Mouse (Mus musculus): ENCODE measurements around the gene Zfp36.
A peak's percentile ranks its signal among the peaks of the same experiment; 100 is the strongest.

Zfp36 gene

DNA sequence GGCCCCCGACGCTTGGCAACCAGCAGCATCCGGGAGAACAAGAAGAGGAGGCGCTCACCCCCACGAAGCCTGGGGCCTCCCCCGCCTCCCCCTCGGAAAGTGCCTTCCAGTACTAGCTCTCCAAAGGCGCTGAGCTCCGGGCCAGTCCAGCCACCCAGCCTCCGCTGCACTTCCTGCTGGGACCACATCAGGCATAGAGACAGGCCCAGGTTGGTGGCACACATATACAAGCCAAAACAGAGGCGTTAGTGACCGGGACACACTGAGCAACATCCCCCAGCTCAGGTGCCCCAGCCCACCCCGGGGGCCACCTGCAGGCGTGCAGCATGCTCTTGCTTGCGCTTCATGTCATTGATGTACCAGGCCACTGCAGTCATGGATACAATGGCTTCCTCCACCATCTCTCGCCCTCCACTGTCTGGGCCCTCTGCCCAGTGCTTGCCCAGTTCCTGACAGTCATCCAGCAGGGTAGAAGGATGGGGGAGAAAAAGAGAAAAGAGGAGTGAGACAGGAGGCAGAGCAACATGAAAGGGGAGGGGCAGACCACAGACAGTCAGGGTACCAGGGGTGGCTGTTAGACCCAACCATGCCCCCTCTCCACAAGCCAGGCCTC, 12.3 kb downstream of the Zfp36 start:
- no peak for DNase-seq

DNA sequence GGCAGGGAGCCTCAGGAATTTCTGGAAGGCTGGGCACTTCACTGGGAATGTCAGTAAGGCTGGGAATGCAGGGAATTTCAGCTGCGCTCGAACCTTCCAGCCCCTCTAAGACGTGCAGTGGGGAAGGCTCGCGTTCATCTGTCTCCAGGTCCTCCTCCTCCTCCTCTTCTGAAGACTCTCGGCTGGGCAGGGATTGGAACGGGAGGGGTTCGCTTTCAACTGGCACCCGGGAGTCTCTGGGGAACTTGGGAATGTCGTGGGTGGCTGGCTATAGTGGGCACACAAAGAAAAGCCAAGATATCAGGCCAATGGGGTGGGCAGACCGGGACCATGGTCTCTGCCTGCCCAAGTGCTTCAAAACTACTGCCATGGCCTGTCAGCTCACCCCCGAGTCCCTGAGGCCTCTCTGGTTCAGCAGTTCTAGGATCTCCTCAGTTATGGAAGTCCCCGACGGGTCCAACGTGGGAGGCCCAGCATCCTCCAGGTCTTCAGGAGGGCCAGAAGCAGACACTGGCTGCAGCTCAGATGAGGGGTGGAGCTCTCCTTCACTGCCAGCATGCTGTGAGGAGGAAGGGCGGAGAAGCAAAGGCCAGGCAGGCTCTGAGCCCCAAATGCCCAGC, 17.5 kb downstream of the Zfp36 start:
- no peak for DNase-seq

DNA sequence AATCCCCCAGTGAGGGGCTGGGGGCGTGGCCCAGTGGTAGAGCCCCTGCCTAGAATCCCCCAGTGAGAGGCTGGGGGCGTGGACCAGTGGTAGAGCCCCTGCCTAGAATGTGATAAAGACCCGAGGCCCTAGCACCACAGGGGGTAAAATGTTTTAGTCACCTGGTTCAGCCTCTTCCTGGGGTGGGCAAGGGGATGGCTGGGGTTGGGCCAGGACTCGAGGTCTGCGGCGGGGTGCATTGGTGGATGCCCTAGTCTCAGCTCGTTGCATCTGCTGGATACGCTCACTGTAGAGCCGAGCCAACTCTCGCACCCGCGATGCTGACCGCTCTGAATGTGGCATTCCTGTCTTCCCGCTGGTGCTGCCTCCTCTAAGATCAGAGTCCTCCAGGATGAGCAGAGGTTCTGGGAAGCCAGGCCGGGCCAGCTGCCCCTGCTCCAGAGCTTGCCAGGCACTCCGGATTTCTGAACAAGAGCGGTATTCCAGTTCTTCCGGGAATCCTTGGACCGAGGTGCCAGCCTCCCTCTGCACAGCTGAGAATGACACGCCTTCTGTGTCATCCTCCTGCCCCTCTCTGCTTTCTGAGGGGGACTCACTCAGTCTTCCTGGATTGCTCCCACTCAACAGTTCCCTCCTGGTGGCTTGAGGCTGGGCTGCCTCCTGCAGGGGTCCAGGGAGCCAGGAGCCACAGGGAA, 18.3 kb downstream of the Zfp36 start:
- no peak for DNase-seq

DNA sequence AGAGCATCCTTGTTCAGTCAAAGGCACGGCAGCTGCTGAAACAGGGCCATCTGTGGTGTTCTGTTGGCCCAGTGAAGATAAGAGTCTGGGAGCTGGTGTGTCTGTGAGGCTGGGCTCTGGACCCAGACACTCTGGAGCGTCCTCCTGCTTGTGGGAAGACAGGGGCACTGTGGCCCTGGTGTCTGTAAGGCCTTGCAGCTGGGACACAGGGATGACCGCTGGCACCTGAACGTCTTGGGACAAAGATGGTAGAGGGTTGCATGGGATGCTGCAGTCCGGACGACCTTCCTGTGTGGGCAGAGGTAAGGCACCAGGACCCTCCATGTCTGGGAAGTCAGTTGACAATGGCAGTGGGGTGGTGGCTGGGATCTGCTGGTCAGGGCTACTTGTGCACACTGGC, 19.8 kb downstream of the Zfp36 start:
- no peak for DNase-seq

GRCm38 (mm10) chr7:28359854-28360253, 20.2 kb downstream of the Zfp36 start:
- no peak for DNase-seq

- DNase-seq: no peak
Observed at GRCm38 (mm10) chr7:28358431-28358830, 21.6 kb downstream of the Zfp36 start.

- no peak for DNase-seq
Observed at GRCm38 (mm10) chr7:28357984-28358383, 22.1 kb downstream of the Zfp36 start.

- no peak for DNase-seq
Observed at GRCm38 (mm10) chr7:28356981-28357380, 23.1 kb downstream of the Zfp36 start.

- DNase-seq: peak in 1 of 2 experiments; percentile 21
Observed at GRCm38 (mm10) chr7:28355221-28355620, 24.8 kb downstream of the Zfp36 start.

DNA sequence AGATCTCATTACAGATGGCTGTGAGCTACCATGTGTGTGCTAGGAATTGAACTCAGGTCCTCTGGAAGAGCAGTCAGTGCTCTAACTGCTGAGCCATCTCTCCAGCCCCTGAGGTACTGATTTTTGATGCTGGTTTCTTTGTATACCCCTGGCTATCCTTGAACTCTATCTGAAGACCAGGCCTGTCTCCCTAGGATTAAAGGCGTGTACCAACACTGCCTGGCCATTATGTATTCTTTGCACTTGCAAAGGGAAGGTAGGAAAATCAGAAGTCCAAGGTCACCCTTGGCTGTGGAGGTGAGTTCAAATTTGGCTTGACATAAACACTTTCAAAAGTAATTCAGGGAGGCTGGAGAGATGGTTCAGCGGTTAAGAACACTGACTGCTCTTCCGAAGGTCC, 25.5 kb downstream of the Zfp36 start:
- DNase-seq: no peak

- DNase-seq: no peak
Observed at GRCm38 (mm10) chr7:28354113-28354581, 25.9 kb downstream of the Zfp36 start.

- peak in 1 of 2 experiments; percentile 26 for DNase-seq
Observed at GRCm38 (mm10) chr7:28353267-28353666, 26.8 kb downstream of the Zfp36 start.

- no peak for DNase-seq
Observed at GRCm38 (mm10) chr7:28351676-28352191, 28.3 kb downstream of the Zfp36 start.

DNA sequence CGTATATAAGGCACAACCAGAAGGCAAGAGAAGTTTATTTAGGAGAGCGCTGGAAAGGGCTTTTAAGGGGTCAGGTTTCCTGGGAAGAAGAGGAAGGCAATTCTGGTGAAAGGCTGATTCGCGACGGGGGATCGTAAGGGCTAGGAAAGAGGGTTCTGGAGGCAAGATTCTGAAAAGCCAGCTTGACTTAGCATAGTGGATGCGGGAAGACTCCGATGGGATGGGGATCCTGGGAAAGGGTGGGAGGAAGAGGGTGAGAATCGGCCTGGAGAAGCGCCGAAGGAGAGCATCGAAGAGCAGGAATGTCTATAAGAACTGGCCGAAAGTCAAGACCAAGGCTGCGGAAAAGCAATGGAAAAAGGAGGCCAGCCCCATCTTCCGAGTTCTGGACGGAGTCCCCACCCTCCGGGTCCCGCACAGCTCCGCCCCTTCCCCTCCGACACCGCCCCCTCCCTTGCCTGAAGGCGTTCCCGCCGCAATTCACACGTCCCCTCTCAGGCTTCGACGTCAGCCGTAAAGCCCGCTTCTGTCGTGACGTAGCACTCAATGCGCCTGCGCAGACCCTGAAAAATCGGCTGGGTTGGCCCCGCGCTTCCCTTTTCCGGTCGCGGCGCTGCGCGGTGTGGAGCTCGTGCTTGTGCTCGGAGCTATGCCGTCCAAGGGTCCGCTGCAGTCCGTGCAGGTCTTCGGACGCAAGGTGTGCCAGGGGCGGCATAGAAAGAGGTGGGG, 29.7 kb downstream of the Zfp36 start, which contains the start of gene Rps16:
Gene Rps16 (plus strand): TSS at position 498 of the 729 bp plus-strand sequence.
- DNase-seq: peak; percentile 96 to 97

- DNase-seq: no peak
Observed at GRCm38 (mm10) chr7:28348601-28349000, 31.5 kb downstream of the Zfp36 start.

- DNase-seq: no peak
Observed at GRCm38 (mm10) chr7:28347746-28348145, 32.3 kb downstream of the Zfp36 start.

- peak; percentile 85 to 86 for DNase-seq
Observed at GRCm38 (mm10) chr7:28344637-28345036, 35.4 kb downstream of the Zfp36 start.

GRCm38 (mm10) chr7:28341381-28341780, 38.7 kb downstream of the Zfp36 start:
- no peak for DNase-seq

DNA sequence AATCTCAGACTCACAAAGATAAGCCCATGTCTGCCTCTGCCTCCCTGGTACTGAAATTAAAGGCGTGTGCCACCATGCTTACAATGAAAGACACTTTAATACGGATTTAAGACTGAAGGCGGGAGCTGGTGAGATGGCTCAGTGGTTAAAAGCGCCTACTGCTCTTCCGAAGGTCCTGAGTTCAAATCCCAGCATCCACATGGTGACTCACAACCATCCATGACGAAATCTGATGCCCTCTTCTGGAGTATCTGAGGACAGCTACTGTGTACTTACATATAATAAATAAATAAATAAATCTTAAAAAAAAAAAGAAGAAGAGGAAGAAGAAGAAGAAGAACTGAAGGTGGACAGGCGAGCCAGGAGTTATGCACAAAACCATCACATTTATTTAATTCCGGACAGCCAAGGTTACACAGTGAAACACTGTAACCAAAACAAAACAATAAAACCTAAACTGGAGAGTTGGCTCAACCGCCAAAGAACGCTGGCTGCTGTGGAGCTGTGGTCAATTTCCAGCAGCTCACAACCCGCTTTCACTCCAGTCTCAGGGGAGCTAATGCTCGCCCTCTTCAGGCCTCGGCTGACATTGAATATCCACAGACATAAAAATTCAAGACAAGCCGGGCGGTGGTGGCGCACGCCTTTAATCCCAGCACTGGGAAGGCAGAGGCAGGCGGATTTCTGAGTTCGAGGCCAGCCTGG, 40.7 kb downstream of the Zfp36 start:
- peak; percentile 71 to 72 for DNase-seq

DNA sequence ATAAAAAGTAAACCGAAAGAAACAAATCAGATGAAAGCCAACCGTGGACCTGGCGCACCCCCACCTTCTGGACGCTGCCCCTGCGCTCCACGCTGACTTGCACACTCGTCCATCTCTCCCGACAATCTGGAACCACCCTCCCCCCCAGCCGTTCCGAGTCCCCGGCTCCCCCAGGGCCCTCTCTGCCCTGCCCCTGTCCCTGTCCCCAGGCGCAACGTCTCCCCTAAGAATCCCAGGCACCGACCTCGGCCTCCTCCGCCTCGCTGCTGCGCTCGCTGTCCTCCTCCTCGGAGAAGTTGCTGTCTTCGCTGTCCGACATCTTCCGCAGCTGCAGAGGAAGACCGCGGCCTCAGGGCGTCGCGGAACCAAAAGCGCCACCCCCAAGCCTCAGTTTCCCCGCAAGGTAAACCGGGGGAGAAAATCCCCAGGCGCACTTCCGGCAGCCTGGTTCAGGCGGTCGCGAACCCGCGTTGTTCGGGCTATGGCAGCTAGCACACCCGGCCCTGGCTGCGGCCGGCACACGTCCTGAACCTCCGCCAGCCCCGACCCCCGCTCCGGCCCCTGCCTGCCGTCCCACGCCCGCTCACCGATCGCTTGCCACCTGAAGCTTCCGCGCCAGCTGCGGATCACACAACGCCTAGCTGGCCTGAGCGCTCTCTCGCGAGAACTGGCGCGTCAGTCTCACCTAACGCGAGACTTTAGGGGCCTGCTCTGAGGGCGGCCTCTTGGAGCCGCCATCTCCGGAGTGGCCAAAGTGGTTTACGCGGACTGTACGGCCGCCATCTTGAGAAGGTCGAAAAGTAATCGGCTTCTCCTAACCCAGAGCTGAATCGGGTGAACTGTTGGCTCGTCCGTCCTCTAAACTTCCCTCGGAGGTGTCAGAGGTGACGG, 41.7 kb downstream of the Zfp36 start, which contains the start of gene Supt5:
Gene Supt5 (minus strand): TSS at position 639 of the 891 bp plus-strand sequence.
- peak; percentile 94 for DNase-seq

DNA sequence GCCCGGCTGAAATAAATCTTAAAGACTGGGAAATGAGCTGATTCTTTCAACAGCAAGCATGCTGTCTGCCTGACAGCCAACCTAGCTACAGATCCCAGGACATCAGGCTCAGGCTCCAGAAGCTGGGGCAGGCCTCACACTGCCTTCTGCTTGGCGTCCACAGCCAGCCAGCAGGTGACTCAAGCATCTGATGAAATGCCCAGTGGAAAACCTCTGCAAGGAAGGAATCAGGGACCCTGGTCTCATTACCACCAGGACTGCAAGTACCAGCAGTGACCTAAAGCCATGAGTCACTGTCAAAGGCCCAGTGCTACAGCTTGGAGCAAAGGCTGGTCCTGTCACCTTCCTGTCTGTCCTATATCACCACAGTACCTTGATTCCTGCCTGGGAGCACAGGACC, 44.6 kb downstream of the Zfp36 start:
- DNase-seq: no peak
